Mouse (Mus musculus): ENCODE data around the gene Npas3. TPM values are rescaled to one million over a fixed set of nuclear protein-coding genes. Genes with fewer than 3 reads are reported as not detected.

Gene Npas3
- polyA plus RNA-seq, 1 experiment, result 0.04 TPM

DNA sequence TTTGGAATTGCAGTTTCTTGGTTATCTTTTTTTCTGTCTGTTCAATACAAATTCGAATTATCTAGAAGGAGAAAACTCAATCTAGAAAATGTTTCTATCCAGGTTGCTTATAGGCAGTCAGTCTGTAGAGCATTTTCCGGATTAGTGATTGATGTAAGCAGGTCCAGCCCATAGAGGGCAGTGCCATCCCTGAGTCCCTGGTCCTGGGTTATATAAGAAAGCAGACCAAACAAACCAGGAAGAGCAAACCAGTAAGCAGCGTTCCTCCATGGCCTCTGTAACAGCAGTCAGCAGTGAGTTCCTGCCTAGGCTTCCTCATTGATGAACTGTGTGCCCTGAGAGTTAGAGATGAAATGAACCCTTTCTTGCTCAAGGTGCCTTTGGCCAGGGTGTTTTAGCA is 433.6 kb downstream of the Npas3 start:
- DNase-seq, result no peak
- TF ChIP-seq POLR2A (IDR thresholded peaks at IDR 0.05; ENCODE audit: control insufficient read depth, extremely low read depth, insufficient read depth, low read length, poor library complexity), result no peak
- TF ChIP-seq CTCF (IDR thresholded peaks at IDR 0.05; ENCODE audit: borderline replicate concordance, control insufficient read depth, extremely low read depth, insufficient read depth, low read length, poor library complexity), result no peak

DNA sequence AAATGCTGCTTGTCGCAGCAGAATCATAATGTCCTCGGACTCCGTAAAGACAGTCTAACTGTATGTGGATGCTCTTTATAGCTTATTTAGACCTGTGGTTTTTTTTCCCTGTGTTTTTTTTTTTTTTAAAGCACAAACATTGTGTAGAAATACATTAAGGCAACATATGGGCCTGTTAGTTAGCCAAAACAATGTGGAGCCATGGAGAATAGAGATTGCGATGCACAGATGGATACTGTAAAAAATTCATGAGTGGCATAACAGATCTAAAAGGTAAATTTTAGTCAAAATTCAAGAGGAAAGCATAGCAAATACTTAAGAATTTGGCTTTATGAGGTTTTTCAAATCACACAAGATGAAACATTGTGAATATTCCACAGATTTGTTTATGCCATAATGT is 444.0 kb downstream of the Npas3 start:
- WGBS, result 98% methylated on average over 4 of the region's 4 CpGs
- H3K4me1 ChIP-seq (replicated peaks; ENCODE audit: control insufficient read depth, insufficient read depth, low read length), result no peaks in the 10 kb centered on the region
- TF ChIP-seq POLR2A (IDR thresholded peaks at IDR 0.05; ENCODE audit: control insufficient read depth, extremely low read depth, insufficient read depth, low read length, poor library complexity) (no peak), CTCF (IDR thresholded peaks at IDR 0.05; ENCODE audit: borderline replicate concordance, control insufficient read depth, extremely low read depth, insufficient read depth, low read length, poor library complexity) (no peak)
- no peaks in the 10 kb centered on the region for H3K27me3 ChIP-seq (ENCODE audit: control insufficient read depth, insufficient read depth, low read length)
- DNase-seq, result no peak
- no peak overlapping the region for H3K27ac ChIP-seq (ENCODE audit: control insufficient read depth, insufficient read depth, low read length)
- H3K4me3 ChIP-seq (ENCODE audit: control insufficient read depth, insufficient read depth, low read length), result no peak overlapping the region
- no peaks in the 10 kb centered on the region for H3K36me3 ChIP-seq (ENCODE audit: control insufficient read depth, insufficient read depth, low read length)

More for the DNA sequence above, 433.6 kb downstream of the Npas3 start:
- WGBS, result 55% methylated on average over 3 of the region's 3 CpGs
- no peaks in the 10 kb centered on the region for H3K4me1 ChIP-seq (replicated peaks; ENCODE audit: control insufficient read depth, insufficient read depth, low read length)
- no peak overlapping the region for H3K27ac ChIP-seq (ENCODE audit: control insufficient read depth, insufficient read depth, low read length)
- H3K27me3 ChIP-seq (ENCODE audit: control insufficient read depth, insufficient read depth, low read length), result no peaks in the 10 kb centered on the region
- no peaks in the 10 kb centered on the region for H3K36me3 ChIP-seq (ENCODE audit: control insufficient read depth, insufficient read depth, low read length)
- no peak overlapping the region for H3K4me3 ChIP-seq (ENCODE audit: control insufficient read depth, insufficient read depth, low read length)

GRCm38 (mm10) chr12:53694346-53694745 is 445.9 kb downstream of the Npas3 start:
- H3K27me3 ChIP-seq (ENCODE audit: control insufficient read depth, insufficient read depth, low read length), result no peaks in the 10 kb centered on the region
- no peak overlapping the region for H3K4me3 ChIP-seq (ENCODE audit: control insufficient read depth, insufficient read depth, low read length)
- H3K4me1 ChIP-seq (replicated peaks; ENCODE audit: control insufficient read depth, insufficient read depth, low read length), result no peaks in the 10 kb centered on the region
- no peak for DNase-seq
- WGBS, result 94% methylated on average over 4 of the region's 4 CpGs
- no peaks in the 10 kb centered on the region for H3K36me3 ChIP-seq (ENCODE audit: control insufficient read depth, insufficient read depth, low read length)
- TF ChIP-seq CTCF (IDR thresholded peaks at IDR 0.05; ENCODE audit: borderline replicate concordance, control insufficient read depth, extremely low read depth, insufficient read depth, low read length, poor library complexity) (no peak), POLR2A (IDR thresholded peaks at IDR 0.05; ENCODE audit: control insufficient read depth, extremely low read depth, insufficient read depth, low read length, poor library complexity) (no peak)
- H3K27ac ChIP-seq (ENCODE audit: control insufficient read depth, insufficient read depth, low read length), result no peak overlapping the region

- no peak overlapping the region for H3K4me3 ChIP-seq (ENCODE audit: control insufficient read depth, insufficient read depth, low read length)
- no peak for TF ChIP-seq CTCF (IDR thresholded peaks at IDR 0.05; ENCODE audit: borderline replicate concordance, control insufficient read depth, extremely low read depth, insufficient read depth, low read length, poor library complexity)
- no peak for TF ChIP-seq POLR2A (IDR thresholded peaks at IDR 0.05; ENCODE audit: control insufficient read depth, extremely low read depth, insufficient read depth, low read length, poor library complexity)
- H3K36me3 ChIP-seq (ENCODE audit: control insufficient read depth, insufficient read depth, low read length), result no peaks in the 10 kb centered on the region
- no peak for DNase-seq
- H3K27me3 ChIP-seq (ENCODE audit: control insufficient read depth, insufficient read depth, low read length), result no peaks in the 10 kb centered on the region
- H3K4me1 ChIP-seq (replicated peaks; ENCODE audit: control insufficient read depth, insufficient read depth, low read length), result no peaks in the 10 kb centered on the region
- H3K27ac ChIP-seq (ENCODE audit: control insufficient read depth, insufficient read depth, low read length), result no peak overlapping the region
- WGBS, result 93% methylated on average over 3 of the region's 3 CpGs
Measured at GRCm38 (mm10) chr12:53695324-53695723, 446.8 kb downstream of the Npas3 start.

DNA sequence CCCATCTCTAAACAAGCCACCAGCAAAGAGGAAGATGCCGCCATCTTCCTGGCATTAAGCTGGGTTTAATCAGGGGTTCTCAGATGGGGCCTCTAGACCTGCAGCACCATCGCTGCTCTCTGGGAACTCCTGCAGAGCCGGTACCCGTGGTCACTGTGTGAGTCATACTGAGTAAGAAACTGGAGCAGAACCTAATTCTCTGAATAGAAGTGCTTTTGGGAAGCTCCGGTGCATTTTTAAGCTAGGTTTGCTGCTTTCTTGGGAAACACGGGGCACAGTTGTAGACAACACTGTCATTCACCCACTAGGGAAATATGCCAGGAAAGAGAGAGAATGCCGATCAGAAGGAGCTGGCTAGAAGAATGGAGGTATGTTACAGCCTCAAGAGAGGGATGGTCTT is 449.2 kb downstream of the Npas3 start:
- H3K27ac ChIP-seq (ENCODE audit: control insufficient read depth, insufficient read depth, low read length), result no peak overlapping the region
- TF ChIP-seq CTCF (IDR thresholded peaks at IDR 0.05; ENCODE audit: borderline replicate concordance, control insufficient read depth, extremely low read depth, insufficient read depth, low read length, poor library complexity) (no peak), POLR2A (IDR thresholded peaks at IDR 0.05; ENCODE audit: control insufficient read depth, extremely low read depth, insufficient read depth, low read length, poor library complexity) (no peak)
- no peak overlapping the region for H3K4me3 ChIP-seq (ENCODE audit: control insufficient read depth, insufficient read depth, low read length)
- WGBS, result 88% methylated on average over 7 of the region's 7 CpGs
- no peaks in the 10 kb centered on the region for H3K27me3 ChIP-seq (ENCODE audit: control insufficient read depth, insufficient read depth, low read length)
- DNase-seq, result no peak
- H3K36me3 ChIP-seq (ENCODE audit: control insufficient read depth, insufficient read depth, low read length), result no peaks in the 10 kb centered on the region
- no peaks in the 10 kb centered on the region for H3K4me1 ChIP-seq (replicated peaks; ENCODE audit: control insufficient read depth, insufficient read depth, low read length)

DNA sequence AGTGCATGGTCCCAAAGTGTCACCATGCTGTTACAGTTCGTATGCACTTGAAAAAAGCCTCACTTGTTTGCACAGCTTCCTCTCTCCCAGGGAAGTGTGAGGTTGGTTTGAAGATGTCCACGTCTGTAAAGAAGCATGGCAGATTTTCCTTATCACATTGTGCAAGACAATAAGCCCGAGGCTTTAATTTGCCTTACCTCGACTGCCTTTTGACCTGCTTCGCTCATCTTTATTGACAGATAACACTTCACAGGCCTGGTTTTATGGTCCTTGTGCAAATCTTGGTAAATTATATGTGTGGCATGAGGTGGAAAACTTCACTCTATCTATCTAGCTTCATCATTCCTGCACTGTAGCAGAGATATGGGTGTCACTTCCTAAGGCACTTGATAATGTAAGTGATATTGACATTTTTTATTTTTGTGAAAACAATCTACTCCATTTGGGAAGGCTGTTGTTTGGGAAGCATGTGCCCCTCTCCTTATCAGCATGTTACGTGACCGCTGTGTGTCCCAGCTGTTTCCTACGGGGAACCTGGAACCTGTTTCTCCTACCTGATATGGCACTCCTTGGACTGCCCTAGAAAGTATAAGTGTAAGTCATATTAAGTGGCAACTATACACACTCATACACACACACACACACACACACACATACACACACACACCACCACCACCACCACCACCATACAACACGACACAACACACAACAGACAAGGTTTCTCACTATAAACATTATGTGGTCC is 450.2 kb downstream of the Npas3 start:
- Histone ChIP-seq H3K27me3 (ENCODE audit: control insufficient read depth, insufficient read depth, low read length) (no peaks in the 10 kb centered on the region), H3K4me1 (replicated peaks; ENCODE audit: control insufficient read depth, insufficient read depth, low read length) (no peaks in the 10 kb centered on the region), H3K4me3 (ENCODE audit: control insufficient read depth, insufficient read depth, low read length) (no peak overlapping the region), H3K36me3 (ENCODE audit: control insufficient read depth, insufficient read depth, low read length) (no peaks in the 10 kb centered on the region), H3K27ac (ENCODE audit: control insufficient read depth, insufficient read depth, low read length) (no peak overlapping the region)
- TF ChIP-seq POLR2A (IDR thresholded peaks at IDR 0.05; ENCODE audit: control insufficient read depth, extremely low read depth, insufficient read depth, low read length, poor library complexity), result no peak
- TF ChIP-seq CTCF (IDR thresholded peaks at IDR 0.05; ENCODE audit: borderline replicate concordance, control insufficient read depth, extremely low read depth, insufficient read depth, low read length, poor library complexity), result no peak
- WGBS, result 91% methylated on average over 9 of the region's 9 CpGs
- no peak for DNase-seq
